Mouse (Mus musculus) urinary bladder, adult 2 months (tissue): ENCODE results near the gene Zfp282. TPM values are rescaled to one million over a fixed set of nuclear protein-coding genes. Genes with fewer than 3 reads are reported as not detected.

Experiments
- DNase-seq: peaks from one replicate; pipeline ENCODE4 v3.0.0; 2022; ENCODE audit warnings: low spot score
- polyA plus RNA-seq: library from polyadenylated mRNA; depleted of rRNA; stranded (reverse); fragments of >200 nt; gene quantifications from 2 replicates; pipeline ENCODE4 v1.2.3, GENCODE M21; 2012

The Zfp282 gene
- polyA plus RNA-seq, 1 experiment: 11.8 TPM

- no peak for DNase-seq
Measured at GRCm38 (mm10) chr6:47899416-47899815, 22.4 kb downstream of the Zfp282 start.

DNA sequence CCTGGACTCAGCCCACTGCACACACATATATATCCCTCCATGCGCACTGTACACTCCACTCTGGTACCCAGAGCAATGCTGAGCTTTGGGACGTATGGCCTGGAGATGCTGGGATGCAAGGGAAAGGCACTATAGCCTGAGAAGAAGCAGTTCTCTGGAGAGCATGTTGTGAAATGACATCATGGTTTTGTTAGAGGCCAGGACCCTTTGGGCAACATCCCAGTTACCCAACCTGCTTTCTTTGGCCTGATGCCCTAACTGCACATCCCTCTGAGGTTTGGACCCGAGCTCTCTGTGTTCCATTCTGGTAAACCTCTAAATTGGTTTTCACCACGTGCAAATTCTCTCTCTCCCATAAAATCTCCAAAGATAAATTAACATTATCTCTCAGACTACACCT is 26.6 kb downstream of the Zfp282 start:
- DNase-seq: no peak

DNA sequence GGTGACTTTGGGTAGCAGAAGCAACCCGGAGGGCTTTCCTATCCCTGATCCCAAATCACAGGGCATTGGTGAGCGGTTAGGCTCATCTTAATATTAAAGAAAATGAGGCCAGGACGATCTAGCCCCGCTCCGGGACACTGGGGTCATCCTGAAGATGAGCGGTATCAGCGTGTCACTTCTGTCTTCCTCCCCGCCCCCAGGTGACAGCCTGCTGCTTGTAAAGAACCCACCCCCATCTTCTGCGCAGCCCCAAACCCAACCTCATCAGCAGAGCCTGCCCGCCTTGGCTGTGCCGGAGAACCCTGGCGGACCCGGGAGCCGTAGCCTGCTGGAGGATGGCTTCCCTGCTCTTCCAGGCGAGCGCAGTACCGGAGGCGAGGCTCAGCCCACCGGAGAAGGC is 27.4 kb downstream of the Zfp282 start:
- no peak for DNase-seq

DNA sequence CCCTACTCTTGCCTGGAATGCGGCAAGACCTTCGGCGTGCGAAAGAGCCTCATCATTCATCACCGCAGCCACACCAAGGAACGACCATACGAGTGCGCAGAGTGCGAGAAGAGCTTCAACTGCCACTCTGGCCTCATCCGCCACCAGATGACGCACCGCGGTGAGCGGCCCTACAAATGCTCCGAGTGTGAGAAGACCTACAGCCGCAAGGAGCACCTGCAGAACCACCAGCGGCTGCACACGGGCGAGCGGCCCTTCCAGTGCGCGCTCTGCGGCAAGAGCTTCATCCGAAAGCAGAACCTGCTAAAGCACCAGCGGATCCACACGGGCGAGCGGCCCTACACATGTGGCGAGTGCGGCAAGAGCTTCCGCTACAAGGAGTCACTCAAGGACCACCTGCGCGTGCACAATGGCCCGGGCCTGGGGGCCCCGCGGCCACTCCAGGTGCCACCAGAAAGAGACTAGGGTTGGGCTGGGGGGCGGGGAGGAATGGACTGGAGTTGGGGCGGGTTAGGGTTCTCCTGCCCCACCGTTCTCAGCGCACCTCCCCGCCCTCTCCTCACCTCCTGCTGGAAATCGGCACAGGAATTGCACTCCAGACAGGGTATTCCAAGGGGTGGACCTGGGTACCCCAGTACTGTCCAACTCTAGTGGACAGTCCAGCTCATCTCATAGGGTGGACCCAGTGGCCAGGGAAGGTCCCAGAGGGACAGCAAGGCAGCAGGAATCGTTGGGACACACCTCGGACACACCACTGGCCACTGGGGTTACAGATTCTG is 28.1 kb downstream of the Zfp282 start:
- DNase-seq: no peak

GRCm38 (mm10) chr6:47906326-47906725 is 29.3 kb downstream of the Zfp282 start:
- no peak for DNase-seq

DNA sequence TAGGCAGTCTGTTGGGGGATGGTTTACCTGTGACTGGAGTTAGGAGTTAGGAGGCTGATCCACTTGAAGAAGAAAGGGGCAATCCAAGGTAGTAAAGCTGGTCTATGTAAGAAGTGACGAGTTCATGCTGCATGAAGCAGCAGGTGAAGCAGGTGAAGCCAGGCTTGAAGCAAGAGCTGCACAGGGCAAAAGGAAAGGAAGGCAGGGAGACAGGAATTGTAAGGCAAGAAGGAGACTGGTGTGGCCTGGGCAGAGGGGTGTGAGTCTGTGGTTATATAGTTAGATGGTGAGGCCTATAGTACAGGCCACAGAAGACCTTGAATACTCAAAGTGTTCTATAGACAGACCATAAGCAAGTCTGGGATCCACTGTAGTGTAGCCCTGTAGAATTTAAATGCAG is 32.0 kb downstream of the Zfp282 start:
- DNase-seq: no peak

DNA sequence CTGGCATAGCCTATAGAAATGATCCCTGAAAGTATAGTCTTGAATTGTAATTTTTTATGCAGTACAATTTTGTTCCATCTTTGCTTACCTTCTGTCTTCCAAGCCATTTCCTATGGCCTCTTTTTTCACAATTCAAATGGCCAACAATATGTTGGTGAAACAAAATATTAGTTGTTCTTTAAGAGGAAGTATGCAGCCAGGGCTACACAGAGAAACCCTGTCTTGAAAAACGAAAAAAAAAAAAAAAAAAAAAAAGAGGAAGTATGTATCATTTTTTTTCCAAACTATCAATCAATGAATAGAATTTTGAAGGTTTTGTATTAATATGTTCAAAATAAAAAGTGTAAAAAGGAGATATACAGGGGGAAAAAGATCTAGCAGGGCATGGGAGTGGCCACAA is 34.6 kb downstream of the Zfp282 start:
- DNase-seq: no peak

DNA sequence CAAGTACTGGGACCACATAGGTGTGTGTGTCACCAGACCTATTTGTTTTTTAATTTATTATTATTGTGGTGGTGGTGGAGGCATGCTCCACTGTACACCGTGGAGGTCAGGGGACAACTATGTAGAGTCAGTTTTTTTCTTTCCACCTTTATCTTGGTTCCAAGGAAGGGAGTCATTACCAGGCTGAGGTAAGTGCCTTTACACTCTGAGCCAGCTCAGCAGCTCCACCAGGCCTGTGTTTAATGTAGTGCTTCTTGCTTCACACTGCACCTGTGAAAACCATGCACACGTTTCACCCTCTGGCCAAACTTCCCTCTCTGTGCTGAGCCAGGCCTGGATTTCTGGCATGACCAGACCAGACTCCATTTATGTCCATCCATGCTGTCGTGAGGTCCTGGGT is 36.0 kb downstream of the Zfp282 start:
- DNase-seq: no peak

DNA sequence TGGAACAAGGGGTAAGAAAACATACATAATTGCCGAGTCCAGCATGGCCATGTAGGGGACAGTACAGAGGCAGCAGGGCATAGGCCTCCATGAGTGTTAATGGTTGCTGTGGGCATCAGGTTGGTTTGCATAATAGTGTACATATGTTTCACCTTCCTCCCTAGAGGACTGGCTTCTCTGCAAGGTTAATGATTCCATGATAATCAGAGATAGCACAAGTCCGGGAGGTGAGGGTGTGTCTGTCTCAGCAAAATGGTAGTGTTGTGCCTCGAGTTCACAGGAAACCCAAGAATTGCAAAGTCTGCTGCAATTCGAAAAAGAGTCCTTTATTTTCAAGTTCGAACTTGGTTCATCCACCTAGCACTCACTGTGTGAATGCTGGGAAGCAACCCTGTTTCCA is 40.0 kb downstream of the Zfp282 start:
- DNase-seq: no peak

DNA sequence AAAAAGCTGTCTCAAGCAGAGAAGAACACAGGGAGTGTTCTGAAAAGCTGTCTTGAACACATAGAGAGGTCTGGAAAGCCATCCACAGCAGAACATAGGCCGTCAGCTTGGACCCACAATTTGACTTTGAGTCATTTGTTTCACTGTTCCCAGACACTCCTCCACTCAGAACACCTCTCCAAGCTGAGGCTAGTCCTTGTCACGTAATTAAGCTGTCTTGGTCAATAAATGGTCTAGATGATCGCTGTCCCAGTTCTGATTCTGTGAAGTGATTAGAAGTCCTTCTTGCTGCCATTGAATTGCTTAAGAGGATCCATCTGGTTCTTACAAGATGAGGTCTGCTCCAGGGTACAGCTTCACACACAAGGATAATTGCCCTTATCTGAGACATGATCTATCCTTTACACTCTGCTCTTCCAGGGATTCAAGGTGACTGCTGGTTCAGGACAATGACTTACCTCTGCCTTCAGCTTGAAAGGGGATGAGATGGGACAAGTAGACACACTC is 41.8 kb downstream of the Zfp282 start:
- DNase-seq: no peak

DNA sequence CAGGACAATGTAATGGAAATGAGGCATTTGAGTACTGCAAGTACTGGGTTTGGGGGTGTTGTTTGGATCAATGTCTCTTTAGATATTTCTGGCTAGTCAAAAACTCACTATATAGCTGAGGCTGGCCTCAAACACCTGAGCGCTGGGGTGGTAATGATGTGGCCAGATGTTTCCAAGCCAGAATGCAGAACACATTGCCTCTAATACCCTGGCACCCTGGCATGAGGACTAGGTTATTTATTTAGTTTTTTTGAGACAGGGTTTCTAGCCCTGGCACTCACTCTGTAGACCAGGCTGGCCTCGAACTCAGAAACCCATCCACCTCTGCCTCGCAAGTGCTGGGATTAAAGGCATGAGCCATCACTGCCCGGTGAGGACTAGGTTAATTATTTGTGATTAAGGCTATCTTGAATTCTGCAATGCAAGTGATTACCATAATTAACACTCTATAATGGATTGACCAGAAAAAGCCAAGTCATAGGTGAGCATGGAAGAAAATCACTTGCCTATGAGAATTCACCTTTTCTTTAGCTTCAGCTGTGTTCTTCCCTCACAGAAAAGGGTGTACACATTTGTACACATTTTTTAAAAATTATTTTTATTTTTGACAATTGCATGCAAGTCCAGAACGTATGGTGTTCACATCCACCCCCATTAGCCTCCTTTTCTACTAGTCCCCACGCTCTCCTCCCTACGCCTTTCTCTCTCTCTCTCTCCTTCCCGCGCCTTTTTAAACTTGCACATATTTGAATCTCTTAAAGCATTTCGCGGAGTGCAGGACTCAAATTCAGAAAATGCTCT is 42.8 kb downstream of the Zfp282 start:
- DNase-seq: no peak

DNA sequence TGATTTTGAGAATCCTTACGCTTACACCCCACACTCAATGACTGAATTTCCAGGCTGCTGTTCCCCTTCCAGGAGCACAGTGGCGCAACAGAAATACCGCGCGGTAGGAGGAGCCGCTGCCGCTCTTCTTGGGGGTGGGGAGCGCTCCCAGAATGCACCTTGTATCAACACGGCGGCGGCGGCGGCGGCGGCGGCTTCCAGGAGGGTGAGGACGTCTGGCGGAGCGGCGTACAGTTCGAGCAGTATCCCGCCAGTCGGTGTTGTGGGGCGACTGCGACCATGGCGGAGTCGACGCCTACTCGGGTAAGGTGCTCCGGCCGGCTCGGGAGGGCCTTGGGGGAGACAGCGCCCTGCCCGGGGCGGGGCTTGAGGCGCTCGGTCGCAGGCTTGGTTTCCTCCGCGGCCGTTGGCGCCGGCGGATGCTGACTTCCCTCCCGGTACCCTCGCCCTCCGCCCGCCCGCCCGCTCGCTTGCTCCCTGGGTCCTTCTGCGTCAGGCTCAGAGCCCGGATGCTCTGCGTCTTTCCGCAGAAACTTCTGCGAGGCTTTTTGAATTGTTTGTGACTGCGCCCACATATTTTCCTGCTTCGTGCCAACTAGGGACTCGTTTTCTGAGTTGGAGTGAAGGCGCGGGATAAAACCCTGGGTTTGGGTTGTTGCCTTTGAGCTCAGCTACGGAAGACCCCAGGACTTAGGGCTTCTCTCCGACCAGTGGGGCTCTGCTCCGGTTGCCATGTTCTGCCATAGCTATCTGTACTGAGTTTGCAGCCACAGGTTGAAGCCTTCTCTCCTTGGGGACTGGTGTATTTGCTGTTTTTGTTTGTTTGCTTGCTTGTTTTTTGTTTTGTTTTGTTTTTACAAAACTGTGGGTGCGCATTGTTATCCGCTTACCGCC is 43.7 kb downstream of the Zfp282 start, which contains the start of gene Zfp212:
Gene Zfp212 (plus strand): TSS at position 30 of the 894 bp plus-strand sequence.
- DNase-seq: peak; percentile 79

DNA sequence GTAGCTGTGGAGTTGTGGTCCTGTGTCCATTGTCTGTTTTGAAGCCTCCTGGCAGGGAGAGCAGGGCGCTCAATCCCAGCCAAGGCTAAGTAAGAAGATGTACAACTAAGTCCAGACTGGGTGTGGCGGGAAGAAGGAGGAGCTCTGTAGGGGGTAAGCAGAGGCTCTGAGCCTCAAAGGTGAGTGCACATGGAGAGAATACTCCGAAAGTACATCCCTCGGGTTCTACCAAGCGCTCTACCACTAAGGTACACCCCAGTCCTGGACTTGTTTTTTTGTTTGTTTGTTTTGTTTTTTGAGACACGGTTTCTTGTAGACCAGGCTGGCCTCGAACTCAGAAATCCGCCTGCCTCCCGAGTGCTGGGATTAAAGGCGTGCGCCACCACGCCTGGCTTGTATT is 65.5 kb downstream of the Zfp282 start:
- no peak for DNase-seq

DNA sequence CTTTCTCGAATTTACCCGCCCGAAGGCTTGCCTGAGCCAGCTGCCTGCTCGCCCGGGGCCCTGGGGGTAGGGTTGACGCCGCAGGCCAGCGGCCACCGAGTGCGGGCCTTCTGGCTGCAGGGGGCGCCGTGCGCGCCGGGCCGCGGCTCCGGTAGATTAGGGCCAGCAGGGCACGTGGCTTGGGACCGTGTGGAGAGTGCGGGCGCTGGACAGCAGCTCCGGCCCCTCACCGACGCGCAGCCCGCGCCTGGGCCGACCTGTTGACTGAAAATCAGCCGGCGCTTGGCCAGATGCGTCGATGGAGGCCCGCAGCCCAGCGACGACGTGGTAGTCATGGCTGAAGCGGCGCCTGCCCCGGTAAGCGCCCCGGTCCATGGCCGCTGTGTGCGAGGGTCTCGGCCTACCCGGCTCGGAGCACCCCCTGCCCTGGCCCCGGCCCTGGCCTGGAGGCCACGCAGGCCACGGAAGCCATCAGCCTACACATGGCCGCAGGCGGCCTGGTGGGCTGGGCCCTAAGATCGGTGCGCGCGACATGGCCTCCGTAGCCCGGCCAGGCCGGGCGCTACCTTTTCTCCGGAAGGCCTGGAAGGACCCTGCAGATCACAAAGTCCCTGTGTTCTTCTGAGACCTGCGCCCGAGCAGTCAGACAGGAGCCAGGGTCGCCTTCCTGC is 66.2 kb downstream of the Zfp282 start:
- DNase-seq: peak; percentile 52

- DNase-seq: no peak
Measured at GRCm38 (mm10) chr6:47943721-47944120, 66.7 kb downstream of the Zfp282 start.

- no peak for DNase-seq
Measured at GRCm38 (mm10) chr6:47947388-47947787, 70.4 kb downstream of the Zfp282 start.

- peak; percentile 78 for DNase-seq
Measured at GRCm38 (mm10) chr6:47953191-47953726, 76.3 kb downstream of the Zfp282 start, which contains the start of gene Zfp956. Gene Zfp956 (plus strand): TSS chr6:47953390.

- no peak for DNase-seq
Measured at GRCm38 (mm10) chr6:47954425-47954824, 77.4 kb downstream of the Zfp282 start.

DNA sequence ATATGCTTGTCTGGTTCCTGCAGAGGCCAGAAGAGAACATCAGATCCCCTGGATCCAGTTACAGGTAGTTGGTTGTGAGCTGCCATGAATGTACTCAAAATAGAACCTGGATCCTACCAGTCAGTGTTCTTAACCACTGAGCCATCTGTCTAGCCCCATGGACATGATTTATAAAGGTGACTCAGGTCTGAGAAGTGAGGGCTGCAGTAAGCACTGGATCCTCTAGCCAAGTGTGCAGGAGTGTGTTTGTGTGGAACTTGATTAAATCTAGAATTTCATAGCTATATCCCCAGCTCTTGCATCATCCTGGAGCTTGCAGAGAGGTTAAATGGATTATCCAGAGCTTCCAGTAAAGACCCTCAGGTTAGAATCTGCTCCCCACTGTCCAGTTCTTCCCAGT is 80.8 kb downstream of the Zfp282 start:
- no peak for DNase-seq
